Mouse (Mus musculus) forebrain, embryonic 10.5 days (tissue): ENCODE measurements around the gene Kcns3. TPM values are rescaled to one million over a fixed set of nuclear protein-coding genes. Genes with fewer than 3 reads are reported as not detected.
"Not testable (repeated sequence)": the region's sequence is repeated elsewhere in the genome, so short reads cannot be mapped to it uniquely, and the experiment has no call there.

Experiments used
- DNase-seq: peaks from one replicate; pipeline ENCODE4 v3.0.0-alpha.2; 2017; ENCODE audit warnings: low spot score; ENCODE audit errors: extremely low spot score
- H3K27ac ChIP-seq: fragments of 300-500 bp; sonication (generic); 2 replicates; pipeline ENCODE4 v1.5.1; 2016; ENCODE audit warnings: mild to moderate bottlenecking
- H3K27me3 ChIP-seq: fragments of 300-500 bp; sonication (generic); 2 replicates; pipeline ENCODE4 v1.6.1; 2016; ENCODE audit warnings: mild to moderate bottlenecking; ENCODE audit not compliant: poor library complexity, severe bottlenecking
- H3K36me3 ChIP-seq: fragments of 300-500 bp; sonication (generic); replicated peaks from 2 replicates; pipeline ENCODE4 v1.6.1; 2016; ENCODE audit warnings: mild to moderate bottlenecking, moderate library complexity
- H3K4me1 ChIP-seq: fragments of 300-500 bp; sonication (generic); 2 replicates; pipeline ENCODE4 v1.6.1; 2016
- H3K4me3 ChIP-seq: fragments of 300-500 bp; sonication (generic); 2 replicates; pipeline ENCODE4 v1.5.1; 2016; ENCODE audit warnings: mild to moderate bottlenecking, moderate library complexity
- H3K9me3 ChIP-seq: fragments of 300-500 bp; sonication (generic); 2 replicates; pipeline ENCODE4 v1.6.1; 2016; ENCODE audit warnings: mild to moderate bottlenecking, moderate library complexity
- WGBS: fragments of 180-500 bp; shearing (Covaris S2); methylation state at CpG from one replicate; pipeline ENCODE4 v1.1.7; 2016; 5-methylcytosine and 5-hydroxymethylcytosine counted together
- polyA plus RNA-seq: library from polyadenylated mRNA; unstranded; fragments of >200 nt; fragmentation: Nextera tagmentation; extraction: Ambion mirVana; gene quantifications from 2 replicates; pipeline ENCODE4 v1.2.1, GENCODE M21; 2016

The Kcns3 gene
- polyA plus RNA-seq, 1 experiment from 2014 or later, result 0.11 TPM

- not testable (repeated sequence) for DNase-seq, H3K4me3 ChIP-seq, H3K27me3 ChIP-seq, H3K4me1 ChIP-seq, H3K36me3 ChIP-seq, H3K27ac ChIP-seq, H3K9me3 ChIP-seq
- 76% methylated on average over 4 of the region's 4 CpGs for WGBS
Measured at GRCm38 (mm10) chr12:11052676-11053075, 98.2 kb downstream of the Kcns3 start.

GRCm38 (mm10) chr12:11041821-11042220, 109.0 kb downstream of the Kcns3 start:
- Histone ChIP-seq H3K36me3 (no peaks in the 10 kb centered on the region), H3K4me3 (no peak overlapping the region), H3K27ac (no peak overlapping the region), H3K27me3 (no peaks in the 10 kb centered on the region), H3K4me1 (no peaks in the 10 kb centered on the region), H3K9me3 (no peaks in the 10 kb centered on the region)
- DNase-seq, result no peak

Other genes with a start within 250 kb of the Kcns3 start
- gene Msgn1, start 57.9 kb upstream of the Kcns3 start, polyA plus RNA-seq, result not detected in 2 replicates
- 19.1 and 19.7 TPM in 2 replicates for gene Gen1, start 114.7 kb upstream of the Kcns3 start, polyA plus RNA-seq
- gene Smc6, start 114.8 kb upstream of the Kcns3 start, polyA plus RNA-seq, result 140 and 148 TPM in 2 replicates